Mouse (Mus musculus) midbrain, embryonic 15.5 days (tissue): Measurements from ENCODE around the gene H2afy. TPM values are rescaled to one million over a fixed set of nuclear protein-coding genes. Genes with fewer than 3 reads are reported as not detected.

Source experiments
- ATAC-seq: fragments of 200-750 bp; cut with Nextera tagmentation; replicated peaks from 2 replicates; pipeline ENCODE4 v1.8.0; 2017; ENCODE audit warnings: moderate TSS enrichment
- H3K27ac ChIP-seq: fragments of 300-500 bp; sonication (generic); 2 replicates; pipeline ENCODE4 v1.5.1; 2015; ENCODE audit warnings: mild to moderate bottlenecking, inconsistent platforms
- H3K27me3 ChIP-seq: fragments of 300-500 bp; sonication (generic); replicated peaks from 2 replicates; pipeline ENCODE4 v1.6.1; 2015; ENCODE audit warnings: inconsistent platforms
- H3K36me3 ChIP-seq: fragments of 300-500 bp; sonication (generic); replicated peaks from 2 replicates; pipeline ENCODE4 v1.6.1; 2015; ENCODE audit warnings: inconsistent platforms
- H3K4me1 ChIP-seq: fragments of 300-500 bp; sonication (generic); 2 replicates; pipeline ENCODE4 v1.6.1; 2015; ENCODE audit warnings: inconsistent platforms
- H3K4me2 ChIP-seq: fragments of 300-500 bp; sonication (generic); 2 replicates; pipeline ENCODE4 v1.6.1; 2015; ENCODE audit warnings: inconsistent platforms, mild to moderate bottlenecking, moderate library complexity
- H3K4me3 ChIP-seq: fragments of 300-500 bp; sonication (generic); 2 replicates; pipeline ENCODE4 v1.5.1; 2015; ENCODE audit warnings: mild to moderate bottlenecking, inconsistent platforms
- H3K9ac ChIP-seq: fragments of 300-500 bp; sonication (generic); 2 replicates; pipeline ENCODE4 v1.6.1; 2015; ENCODE audit warnings: mild to moderate bottlenecking, inconsistent platforms
- H3K9me3 ChIP-seq: fragments of 300-500 bp; sonication (generic); 2 replicates; pipeline ENCODE4 v1.6.1; 2016; ENCODE audit warnings: inconsistent platforms
- WGBS: fragments of 180-500 bp; shearing (Covaris S2); methylation state at CpG from one replicate; pipeline ENCODE4 v1.1.7; 2015; ENCODE audit warnings: mixed read lengths; 5-methylcytosine and 5-hydroxymethylcytosine counted together
- polyA plus RNA-seq: library from polyadenylated mRNA; unstranded; fragments of >200 nt; fragmentation: Nextera tagmentation; extraction: Ambion mirVana; gene quantifications from 2 replicates; pipeline ENCODE4 v1.2.1, GENCODE M21; 2015

The H2afy gene
- polyA plus RNA-seq, 1 experiment from 2014 or later: 291 TPM

GRCm38 (mm10) chr13:56081656-56082055 lies 54.5 kb downstream of the H2afy start:
- no peak for ATAC-seq
- no peak overlapping the region for H3K9ac ChIP-seq
- H3K4me1 ChIP-seq: no peaks in the 10 kb centered on the region
- H3K9me3 ChIP-seq: no peaks in the 10 kb centered on the region
- WGBS: 71% methylated on average over 5 of the region's 5 CpGs
- peaks cover 26% of the 10 kb centered on the region; the same call in 1 of the 2 replicates for H3K36me3 ChIP-seq
- no peak overlapping the region for H3K27ac ChIP-seq
- H3K4me3 ChIP-seq: no peak overlapping the region
- no peak overlapping the region for H3K4me2 ChIP-seq
- H3K27me3 ChIP-seq: no peaks in the 10 kb centered on the region

- H3K27me3 ChIP-seq: no peaks in the 10 kb centered on the region
- H3K9me3 ChIP-seq: no peaks in the 10 kb centered on the region
- no peak overlapping the region for H3K9ac ChIP-seq
- H3K4me2 ChIP-seq: no peak overlapping the region
- whole genome bisulfite sequencing: 92% methylated on average over 2 of the region's 2 CpGs
- H3K27ac ChIP-seq: no peak overlapping the region
- ATAC-seq: no peak
- no peak overlapping the region for H3K4me3 ChIP-seq
- peaks cover 31% of the 10 kb centered on the region for H3K36me3 ChIP-seq
- H3K4me1 ChIP-seq: no peaks in the 10 kb centered on the region
Observed at GRCm38 (mm10) chr13:56079616-56080015, 56.5 kb downstream of the H2afy start.

- H3K36me3 ChIP-seq: peaks cover 36% of the 10 kb centered on the region
- no peak overlapping the region for H3K27ac ChIP-seq
Observed at GRCm38 (mm10) chr13:56078724-56079262, 57.4 kb downstream of the H2afy start.

GRCm38 (mm10) chr13:56075930-56076329 lies 60.2 kb downstream of the H2afy start:
- Histone ChIP-seq H3K9ac (no peak overlapping the region), H3K4me1 (peaks cover 4% of the 10 kb centered on the region; the same call in 1 of the 2 replicates), H3K4me3 (no peak overlapping the region), H3K4me2 (no peak overlapping the region), H3K36me3 (peaks cover 22% of the 10 kb centered on the region), H3K9me3 (no peaks in the 10 kb centered on the region), H3K27ac (no peak overlapping the region), H3K27me3 (no peaks in the 10 kb centered on the region)
- ATAC-seq: no peak
- 92% methylated on average over 8 of the region's 8 CpGs for WGBS

More at GRCm38 (mm10) chr13:56078724-56079262, 57.4 kb downstream of the H2afy start:
- no peak overlapping the region for H3K4me3 ChIP-seq
- no peaks in the 10 kb centered on the region for H3K27me3 ChIP-seq
- ATAC-seq: no peak
- no peak overlapping the region for H3K9ac ChIP-seq
- H3K4me2 ChIP-seq: no peak overlapping the region
- no peaks in the 10 kb centered on the region for H3K4me1 ChIP-seq
- 69% methylated on average over 17 of the region's 17 CpGs for WGBS
- no peaks in the 10 kb centered on the region for H3K9me3 ChIP-seq

GRCm38 (mm10) chr13:56073186-56073585 lies 63.0 kb downstream of the H2afy start:
- Histone ChIP-seq H3K9me3 (no peaks in the 10 kb centered on the region), H3K27ac (no peak overlapping the region), H3K4me3 (no peak overlapping the region), H3K9ac (no peak overlapping the region), H3K4me1 (peaks cover 12% of the 10 kb centered on the region), H3K27me3 (no peaks in the 10 kb centered on the region), H3K4me2 (no peak overlapping the region), H3K36me3 (peaks cover 11% of the 10 kb centered on the region)
- 84% methylated on average over 5 of the region's 5 CpGs for WGBS
- no peak for ATAC-seq

- Histone ChIP-seq H3K4me3 (no peak overlapping the region), H3K9me3 (no peaks in the 10 kb centered on the region), H3K4me1 (peaks cover 13% of the 10 kb centered on the region), H3K9ac (no peak overlapping the region), H3K36me3 (peaks cover 11% of the 10 kb centered on the region), H3K27ac (no peak overlapping the region), H3K4me2 (no peak overlapping the region), H3K27me3 (no peaks in the 10 kb centered on the region)
- WGBS: 41% methylated on average over 4 of the region's 4 CpGs
- peak; percentile 49; the same call in 1 of the 2 replicates for ATAC-seq
Observed at GRCm38 (mm10) chr13:56072268-56072607, 63.9 kb downstream of the H2afy start.

GRCm38 (mm10) chr13:56071586-56072267 lies 64.4 kb downstream of the H2afy start:
- no peak overlapping the region for H3K9ac ChIP-seq
- no peak for ATAC-seq
- H3K27me3 ChIP-seq: no peaks in the 10 kb centered on the region
- H3K36me3 ChIP-seq: peaks cover 11% of the 10 kb centered on the region
- H3K4me3 ChIP-seq: no peak overlapping the region
- no peak overlapping the region for H3K4me2 ChIP-seq
- H3K4me1 ChIP-seq: peaks cover 13% of the 10 kb centered on the region
- H3K27ac ChIP-seq: no peak overlapping the region
- H3K9me3 ChIP-seq: no peaks in the 10 kb centered on the region
- 74% methylated on average over 16 of the region's 16 CpGs for WGBS

GRCm38 (mm10) chr13:56069643-56070042 lies 66.5 kb downstream of the H2afy start:
- H3K4me3 ChIP-seq: no peak overlapping the region
- no peaks in the 10 kb centered on the region for H3K9me3 ChIP-seq
- no peaks in the 10 kb centered on the region for H3K27me3 ChIP-seq
- WGBS: 75% methylated on average over 6 of the region's 6 CpGs
- no peak overlapping the region for H3K4me2 ChIP-seq
- peaks cover 13% of the 10 kb centered on the region for H3K4me1 ChIP-seq
- H3K27ac ChIP-seq: no peak overlapping the region
- no peak overlapping the region for H3K9ac ChIP-seq
- peaks cover 6% of the 10 kb centered on the region; the same call in 1 of the 2 replicates for H3K36me3 ChIP-seq
- no peak for ATAC-seq

GRCm38 (mm10) chr13:56068517-56068916 lies 67.6 kb downstream of the H2afy start:
- H3K9me3 ChIP-seq: no peaks in the 10 kb centered on the region
- no peaks in the 10 kb centered on the region for H3K36me3 ChIP-seq
- H3K27ac ChIP-seq: no peak overlapping the region
- no peaks in the 10 kb centered on the region for H3K27me3 ChIP-seq
- H3K4me1 ChIP-seq: peaks cover 13% of the 10 kb centered on the region
- H3K4me2 ChIP-seq: no peak overlapping the region
- no peak overlapping the region for H3K9ac ChIP-seq
- H3K4me3 ChIP-seq: no peak overlapping the region
- 40% methylated on average over 4 of the region's 4 CpGs for WGBS
- no peak for ATAC-seq

GRCm38 (mm10) chr13:56066904-56067303 lies 69.3 kb downstream of the H2afy start:
- no peak overlapping the region for H3K27ac ChIP-seq
- H3K4me3 ChIP-seq: no peak overlapping the region
- H3K9ac ChIP-seq: no peak overlapping the region
- 92% methylated on average over 2 of the region's 2 CpGs for WGBS
- no peaks in the 10 kb centered on the region for H3K9me3 ChIP-seq
- no peaks in the 10 kb centered on the region for H3K27me3 ChIP-seq
- no peaks in the 10 kb centered on the region for H3K36me3 ChIP-seq
- ATAC-seq: no peak
- peaks cover 12% of the 10 kb centered on the region for H3K4me1 ChIP-seq
- H3K4me2 ChIP-seq: no peak overlapping the region

GRCm38 (mm10) chr13:56066152-56066551 lies 70.0 kb downstream of the H2afy start:
- H3K36me3 ChIP-seq: no peaks in the 10 kb centered on the region
- ATAC-seq: no peak
- no peak overlapping the region for H3K4me2 ChIP-seq
- H3K27me3 ChIP-seq: no peaks in the 10 kb centered on the region
- H3K4me1 ChIP-seq: peaks cover 9% of the 10 kb centered on the region; the same call in 1 of the 2 replicates
- WGBS: 82% methylated on average over 21 of the region's 21 CpGs
- H3K4me3 ChIP-seq: no peak overlapping the region
- no peak overlapping the region for H3K27ac ChIP-seq
- no peak overlapping the region for H3K9ac ChIP-seq
- H3K9me3 ChIP-seq: no peaks in the 10 kb centered on the region

- no peak overlapping the region for H3K4me2 ChIP-seq
- H3K4me1 ChIP-seq: peaks cover 16% of the 10 kb centered on the region
- no peaks in the 10 kb centered on the region for H3K27me3 ChIP-seq
- no peak overlapping the region for H3K27ac ChIP-seq
- 49% methylated on average over 8 of the region's 8 CpGs for WGBS
- no peak overlapping the region for H3K9ac ChIP-seq
- H3K36me3 ChIP-seq: no peaks in the 10 kb centered on the region
- ATAC-seq: no peak
- H3K4me3 ChIP-seq: no peak overlapping the region
- H3K9me3 ChIP-seq: no peaks in the 10 kb centered on the region
Observed at GRCm38 (mm10) chr13:56057761-56058160, 78.4 kb downstream of the H2afy start.

GRCm38 (mm10) chr13:56055720-56056119 lies 80.4 kb downstream of the H2afy start:
- Histone ChIP-seq H3K4me1 (peaks cover 18% of the 10 kb centered on the region), H3K4me3 (no peak overlapping the region), H3K27ac (no peak overlapping the region), H3K36me3 (no peaks in the 10 kb centered on the region), H3K27me3 (no peaks in the 10 kb centered on the region), H3K9ac (no peak overlapping the region), H3K4me2 (no peak overlapping the region), H3K9me3 (no peaks in the 10 kb centered on the region)
- no peak for ATAC-seq
- 92% methylated on average over 5 of the region's 5 CpGs for WGBS
